Mouse (Mus musculus) embryonic facial prominence, embryonic 12.5 days (tissue): Measurements from ENCODE around the gene Olfr1246. TPM values are rescaled to one million over a fixed set of nuclear protein-coding genes. Genes with fewer than 3 reads are reported as not detected.
"Not testable (repeated sequence)": the region's sequence is repeated elsewhere in the genome, so short reads cannot be mapped to it uniquely, and the experiment has no call there.

Source experiments
- ATAC-seq: fragments of 200-750 bp; cut with Nextera tagmentation; 2 replicates; pipeline ENCODE4 v1.8.0; 2017; ENCODE audit not compliant: insufficient number of reproducible peaks, insufficient read depth, low FRiP score, low TSS enrichment
- H3K27ac ChIP-seq: fragments of 300-500 bp; sonication (generic); 2 replicates; pipeline ENCODE4 v1.5.1; 2016; ENCODE audit warnings: mild to moderate bottlenecking
- H3K27me3 ChIP-seq: fragments of 300-500 bp; sonication (generic); 2 replicates; pipeline ENCODE4 v1.6.1; 2016; ENCODE audit warnings: mild to moderate bottlenecking, moderate library complexity
- H3K36me3 ChIP-seq: fragments of 300-500 bp; sonication (generic); 2 replicates; pipeline ENCODE4 v1.6.1; 2016; ENCODE audit warnings: mild to moderate bottlenecking
- H3K4me1 ChIP-seq: fragments of 300-500 bp; sonication (generic); 2 replicates; pipeline ENCODE4 v1.6.1; 2016
- H3K4me2 ChIP-seq: fragments of 300-500 bp; sonication (generic); replicated peaks from 2 replicates; pipeline ENCODE4 v1.6.1; 2016; ENCODE audit warnings: mild to moderate bottlenecking, moderate library complexity
- H3K4me3 ChIP-seq: fragments of 300-500 bp; sonication (generic); 2 replicates; pipeline ENCODE4 v1.5.1; 2016; ENCODE audit warnings: mild to moderate bottlenecking
- H3K9ac ChIP-seq: fragments of 300-500 bp; sonication (generic); 2 replicates; pipeline ENCODE4 v1.6.1; 2016; ENCODE audit warnings: mild to moderate bottlenecking, moderate library complexity
- H3K9me3 ChIP-seq: fragments of 300-500 bp; sonication (generic); 2 replicates; pipeline ENCODE4 v1.6.1; 2016; ENCODE audit warnings: mild to moderate bottlenecking, moderate library complexity
- WGBS: fragments of 180-500 bp; shearing (Covaris S2); methylation state at CpG from one replicate; pipeline ENCODE4 v1.1.7; 2016; 5-methylcytosine and 5-hydroxymethylcytosine counted together
- polyA plus RNA-seq: library from polyadenylated mRNA; unstranded; fragments of >200 nt; fragmentation: Nextera tagmentation; extraction: Ambion mirVana; gene quantifications from 2 replicates; pipeline ENCODE4 v1.2.1, GENCODE M21; 2016

Olfr1246 gene
- polyA plus RNA-seq, result not detected in 2 replicates

- no peaks in the 10 kb centered on the region for H3K9me3 ChIP-seq
- 72% methylated on average over 2 of the region's 2 CpGs for WGBS
- no peaks in the 10 kb centered on the region for H3K36me3 ChIP-seq
- H3K9ac ChIP-seq, result no peak within 1 kb of the TSS
- H3K27me3 ChIP-seq, result no peaks in the 10 kb centered on the region
- H3K4me3 ChIP-seq, result no peak within 1 kb of the TSS
- no peak for ATAC-seq
- H3K4me2 ChIP-seq, result no peak within 1 kb of the TSS
- H3K4me1 ChIP-seq, result no peaks in the 10 kb centered on the region
- no peak within 1 kb of the TSS for H3K27ac ChIP-seq
Observed at GRCm38 (mm10) chr2:89593057-89593456, at the start of gene Olfr1246. Gene Olfr1246 (minus strand): TSS chr2:89593157.

GRCm38 (mm10) chr2:89634883-89635282, 41.9 kb upstream of the Olfr1246 start, which contains the start of gene Olfr1249:
Gene Olfr1249 (minus strand): TSS chr2:89634983.
- Histone ChIP-seq H3K27ac (no peak within 1 kb of the TSS), H3K4me2 (no peak within 1 kb of the TSS), H3K9ac (no peak within 1 kb of the TSS), H3K4me1 (no peaks in the 10 kb centered on the region), H3K36me3 (no peaks in the 10 kb centered on the region), H3K9me3 (no peaks in the 10 kb centered on the region), H3K4me3 (no peak within 1 kb of the TSS), H3K27me3 (no peaks in the 10 kb centered on the region)
- ATAC-seq, result no peak
- 94% methylated on average over 2 of the region's 2 CpGs for WGBS

GRCm38 (mm10) chr2:89618145-89618544, 25.2 kb upstream of the Olfr1246 start, which contains the start of gene Olfr1248:
Gene Olfr1248 (minus strand): TSS chr2:89618245.
- H3K27me3 ChIP-seq, H3K4me3 ChIP-seq, ATAC-seq, H3K27ac ChIP-seq, H3K36me3 ChIP-seq, H3K9me3 ChIP-seq, H3K4me1 ChIP-seq, H3K4me2 ChIP-seq, H3K9ac ChIP-seq: not testable (repeated sequence)
- 81% methylated on average over 1 of the region's 1 CpGs for WGBS

- WGBS, result 94% methylated on average over 2 of the region's 2 CpGs
Observed at GRCm38 (mm10) chr2:89614030-89614429, 21.1 kb upstream of the Olfr1246 start, which contains the start of gene Olfr1247. Gene Olfr1247 (minus strand): TSS chr2:89614130.

GRCm38 (mm10) chr2:89578347-89578746, 14.6 kb downstream of the Olfr1246 start, which contains the start of gene Olfr1245:
Gene Olfr1245 (minus strand): TSS chr2:89578447.
- no peak within 1 kb of the TSS for H3K4me3 ChIP-seq
- no peaks in the 10 kb centered on the region for H3K36me3 ChIP-seq
- H3K9me3 ChIP-seq, result no peaks in the 10 kb centered on the region
- ATAC-seq, result no peak
- no peaks in the 10 kb centered on the region for H3K27me3 ChIP-seq
- H3K9ac ChIP-seq, result no peak within 1 kb of the TSS
- H3K4me2 ChIP-seq, result no peak within 1 kb of the TSS
- H3K27ac ChIP-seq, result no peak within 1 kb of the TSS
- no peaks in the 10 kb centered on the region for H3K4me1 ChIP-seq
- WGBS, result 78% methylated on average over 1 of the region's 1 CpGs

More at GRCm38 (mm10) chr2:89614030-89614429, 21.1 kb upstream of the Olfr1246 start, which contains the start of gene Olfr1247:
- Histone ChIP-seq H3K36me3 (no peaks in the 10 kb centered on the region), H3K4me3 (no peak within 1 kb of the TSS), H3K27ac (no peak within 1 kb of the TSS), H3K9me3 (no peaks in the 10 kb centered on the region), H3K4me2 (no peak within 1 kb of the TSS), H3K4me1 (no peaks in the 10 kb centered on the region), H3K9ac (no peak within 1 kb of the TSS), H3K27me3 (no peaks in the 10 kb centered on the region)
- no peak for ATAC-seq

GRCm38 (mm10) chr2:89562706-89563105, 30.3 kb downstream of the Olfr1246 start:
- not testable (repeated sequence) for H3K27ac ChIP-seq, H3K36me3 ChIP-seq, H3K4me2 ChIP-seq, H3K9ac ChIP-seq, H3K27me3 ChIP-seq, H3K4me3 ChIP-seq, ATAC-seq, H3K9me3 ChIP-seq, H3K4me1 ChIP-seq
- WGBS, result 65% methylated on average over 2 of the region's 2 CpGs

GRCm38 (mm10) chr2:89544516-89544915, 48.4 kb downstream of the Olfr1246 start:
- H3K4me2 ChIP-seq, result no peak overlapping the region
- no peaks in the 10 kb centered on the region for H3K9me3 ChIP-seq
- no peak for ATAC-seq
- no peak overlapping the region for H3K27ac ChIP-seq
- H3K27me3 ChIP-seq, result no peaks in the 10 kb centered on the region
- no peaks in the 10 kb centered on the region for H3K4me1 ChIP-seq
- no peak overlapping the region for H3K9ac ChIP-seq
- H3K4me3 ChIP-seq, result no peak overlapping the region
- no peaks in the 10 kb centered on the region for H3K36me3 ChIP-seq
- 50% methylated on average over 2 of the region's 2 CpGs for WGBS

GRCm38 (mm10) chr2:89539923-89540322, 53.0 kb downstream of the Olfr1246 start:
- Histone ChIP-seq H3K27me3 (no peaks in the 10 kb centered on the region), H3K9ac (no peak overlapping the region), H3K4me3 (no peak overlapping the region), H3K36me3 (no peaks in the 10 kb centered on the region), H3K27ac (no peak overlapping the region), H3K4me1 (no peaks in the 10 kb centered on the region), H3K9me3 (no peaks in the 10 kb centered on the region), H3K4me2 (no peak overlapping the region)
- 75% methylated on average over 1 of the region's 1 CpGs for WGBS
- no peak for ATAC-seq

Other genes starting within 250 kb of the Olfr1246 start
- not detected in 2 replicates for gene Olfr1234, start 228.3 kb downstream of the Olfr1246 start, polyA plus RNA-seq
- gene Olfr1238, start 183.5 kb downstream of the Olfr1246 start, polyA plus RNA-seq, result not detected in 2 replicates
- gene Olfr1239, start 172.8 kb downstream of the Olfr1246 start, polyA plus RNA-seq, result not detected in 2 replicates
- gene Olfr1240, start 150.2 kb downstream of the Olfr1246 start, polyA plus RNA-seq, result not detected in 2 replicates
- not detected in 2 replicates for gene Olfr1241, start 106.0 kb downstream of the Olfr1246 start, polyA plus RNA-seq
- gene Olfr1242, start 94.8 kb downstream of the Olfr1246 start, polyA plus RNA-seq, result not detected in 2 replicates
- not detected in 2 replicates for gene Olfr1243, start 61.7 kb downstream of the Olfr1246 start, polyA plus RNA-seq
- not detected in 2 replicates for gene Olfr1245, start 14.7 kb downstream of the Olfr1246 start, polyA plus RNA-seq
- gene Olfr1247, start 21.0 kb upstream of the Olfr1246 start, polyA plus RNA-seq, result not detected in 2 replicates
- not detected in 2 replicates for gene Olfr1248, start 25.1 kb upstream of the Olfr1246 start, polyA plus RNA-seq
- not detected in 2 replicates for gene Olfr1249, start 41.8 kb upstream of the Olfr1246 start, polyA plus RNA-seq
- gene Olfr1250, start 68.3 kb upstream of the Olfr1246 start, polyA plus RNA-seq, result not detected in 2 replicates
- not detected in 2 replicates for gene Olfr1251, start 78.8 kb upstream of the Olfr1246 start, polyA plus RNA-seq
- not detected in 2 replicates for gene Olfr1252, start 131.9 kb upstream of the Olfr1246 start, polyA plus RNA-seq
- gene Olfr1253, start 163.9 kb upstream of the Olfr1246 start, polyA plus RNA-seq, result not detected in 2 replicates
- not detected in 2 replicates for gene Olfr1254, start 200.5 kb upstream of the Olfr1246 start, polyA plus RNA-seq
- not detected in 2 replicates for gene Olfr1255, start 218.9 kb upstream of the Olfr1246 start, polyA plus RNA-seq
- gene Olfr1256, start 248.4 kb upstream of the Olfr1246 start, polyA plus RNA-seq, result not detected in 2 replicates